Mouse (Mus musculus) midbrain, postnatal 0 days (tissue): ENCODE results near the gene Espn. TPM values are rescaled to one million over a fixed set of nuclear protein-coding genes. Genes with fewer than 3 reads are reported as not detected.

Source experiments
- ATAC-seq: fragments of 200-750 bp; cut with Nextera tagmentation; 2 replicates; pipeline ENCODE4 v1.8.0; 2017; ENCODE audit warnings: moderate number of reproducible peaks, mild to moderate bottlenecking, moderate TSS enrichment, moderate library complexity; ENCODE audit not compliant: low FRiP score
- DNase-seq: peaks from one replicate; pipeline ENCODE4 v3.0.0-alpha.2; 2015; ENCODE audit warnings: low spot score
- H3K27ac ChIP-seq: fragments of 300-500 bp; sonication (generic); 2 replicates; pipeline ENCODE4 v1.5.1; 2014; ENCODE audit warnings: low read depth, mild to moderate bottlenecking, low read length, mixed read lengths
- H3K27me3 ChIP-seq: fragments of 300-500 bp; sonication (generic); 2 replicates; pipeline ENCODE4 v1.6.1; 2014; ENCODE audit warnings: low read length, control low read depth, mixed read lengths; ENCODE audit not compliant: insufficient read depth
- H3K36me3 ChIP-seq: fragments of 300-500 bp; sonication (generic); 2 replicates; pipeline ENCODE4 v1.6.1; 2014; ENCODE audit warnings: low read length, control low read depth, mixed read lengths; ENCODE audit not compliant: insufficient read depth
- H3K4me1 ChIP-seq: fragments of 300-500 bp; sonication (generic); 2 replicates; pipeline ENCODE4 v1.6.1; 2014; ENCODE audit warnings: mild to moderate bottlenecking, control low read depth, antibody characterized with exemption, low read length, mixed read lengths; ENCODE audit not compliant: insufficient read depth
- H3K4me2 ChIP-seq: fragments of 300-500 bp; sonication (generic); 2 replicates; pipeline ENCODE4 v1.6.1; 2014; ENCODE audit warnings: low read depth, mild to moderate bottlenecking, low read length, mixed read lengths; ENCODE audit not compliant: poor library complexity, severe bottlenecking
- H3K4me3 ChIP-seq: fragments of 300-500 bp; sonication (generic); 2 replicates; pipeline ENCODE4 v1.5.1; 2014; ENCODE audit warnings: low read depth, mild to moderate bottlenecking, low read length, moderate library complexity
- H3K9ac ChIP-seq: fragments of 300-500 bp; sonication (generic); replicated peaks from 2 replicates; pipeline ENCODE4 v1.6.1; 2014; ENCODE audit warnings: mild to moderate bottlenecking, low read length, moderate library complexity, mixed read lengths; ENCODE audit not compliant: poor library complexity, severe bottlenecking
- H3K9me3 ChIP-seq: fragments of 300-500 bp; sonication (generic); 2 replicates; pipeline ENCODE4 v1.6.1; 2016; ENCODE audit warnings: low read length, control low read depth
- CTCF ChIP-seq: IDR thresholded peaks from 2 replicates; pipeline ENCODE4 v1.5.1; 2016; ENCODE audit warnings: antibody characterized with exemption, mild to moderate bottlenecking
- WGBS: fragments of 180-500 bp; shearing (Covaris S2); extraction: QIAGEN DNeasy Blood & Tissue Kit; methylation state at CpG from one replicate; pipeline ENCODE4 v1.1.7; 2014; 5-methylcytosine and 5-hydroxymethylcytosine counted together
- polyA plus RNA-seq: library from polyadenylated mRNA; unstranded; fragments of >200 nt; fragmentation: Nextera tagmentation; extraction: Ambion mirVana; gene quantifications from 2 replicates; pipeline ENCODE4 v1.2.1, GENCODE M21; 2015
- total RNA-seq: library from RNA; depleted of rRNA; stranded (reverse); fragments of >200 nt; gene quantifications from 2 replicates; pipeline ENCODE4 v1.2.3, GENCODE M21; 2014

Espn gene
- total and polyA plus RNA-seq, 2 experiments from 2014 or later, result 0.22 to 0.53 TPM

- 68% methylated on average over 6 of the region's 6 CpGs for WGBS
- no peaks in the 10 kb centered on the region for H3K36me3 ChIP-seq
- H3K27me3 ChIP-seq, result no peaks in the 10 kb centered on the region
- H3K9ac ChIP-seq, result peak overlapping the region; percentile 86
- DNase-seq (no peak), ATAC-seq (no peak)
- H3K9me3 ChIP-seq, result no peaks in the 10 kb centered on the region
- peak overlapping the region; percentile 74 for H3K4me2 ChIP-seq
- peaks cover 5% of the 10 kb centered on the region; the same call in 1 of the 2 replicates for H3K4me1 ChIP-seq
- H3K4me3 ChIP-seq, result peak overlapping the region; percentile 85
- no peak for TF ChIP-seq CTCF
- peak overlapping the region; percentile 80 for H3K27ac ChIP-seq
Observed at GRCm38 (mm10) chr4:152177174-152177536, 25.0 kb upstream of the Espn start.

GRCm38 (mm10) chr4:152176638-152177037 lies 24.5 kb upstream of the Espn start:
- no peaks in the 10 kb centered on the region for H3K36me3 ChIP-seq
- no peak overlapping the region for H3K9ac ChIP-seq
- 76% methylated on average over 3 of the region's 3 CpGs for WGBS
- no peak for TF ChIP-seq CTCF
- DNase-seq, result no peak
- H3K4me3 ChIP-seq, result no peak overlapping the region
- H3K9me3 ChIP-seq, result no peaks in the 10 kb centered on the region
- H3K27me3 ChIP-seq, result no peaks in the 10 kb centered on the region
- H3K4me2 ChIP-seq, result no peak overlapping the region
- H3K4me1 ChIP-seq, result peaks cover 5% of the 10 kb centered on the region; the same call in 1 of the 2 replicates
- no peak for ATAC-seq
- no peak overlapping the region for H3K27ac ChIP-seq

GRCm38 (mm10) chr4:152173956-152174355 lies 21.8 kb upstream of the Espn start:
- H3K4me2 ChIP-seq, result no peak overlapping the region
- no peak for TF ChIP-seq CTCF
- no peaks in the 10 kb centered on the region for H3K36me3 ChIP-seq
- H3K4me3 ChIP-seq, result no peak overlapping the region
- no peak for ATAC-seq
- DNase-seq, result no peak
- 87% methylated on average over 9 of the region's 9 CpGs for WGBS
- no peak overlapping the region for H3K9ac ChIP-seq
- H3K4me1 ChIP-seq, result no peaks in the 10 kb centered on the region
- H3K9me3 ChIP-seq, result no peaks in the 10 kb centered on the region
- H3K27ac ChIP-seq, result no peak overlapping the region
- no peaks in the 10 kb centered on the region for H3K27me3 ChIP-seq

GRCm38 (mm10) chr4:152173041-152173440 lies 20.9 kb upstream of the Espn start:
- no peak overlapping the region for H3K27ac ChIP-seq
- H3K4me3 ChIP-seq, result no peak overlapping the region
- H3K9me3 ChIP-seq, result no peaks in the 10 kb centered on the region
- no peak overlapping the region for H3K4me2 ChIP-seq
- H3K4me1 ChIP-seq, result no peaks in the 10 kb centered on the region
- H3K27me3 ChIP-seq, result no peaks in the 10 kb centered on the region
- H3K36me3 ChIP-seq, result no peaks in the 10 kb centered on the region
- no peak overlapping the region for H3K9ac ChIP-seq
- TF ChIP-seq CTCF, result peak; percentile 87
- 3% methylated on average over 5 of the region's 5 CpGs for WGBS
- ATAC-seq, result no peak
- peak; percentile 71 for DNase-seq

DNA sequence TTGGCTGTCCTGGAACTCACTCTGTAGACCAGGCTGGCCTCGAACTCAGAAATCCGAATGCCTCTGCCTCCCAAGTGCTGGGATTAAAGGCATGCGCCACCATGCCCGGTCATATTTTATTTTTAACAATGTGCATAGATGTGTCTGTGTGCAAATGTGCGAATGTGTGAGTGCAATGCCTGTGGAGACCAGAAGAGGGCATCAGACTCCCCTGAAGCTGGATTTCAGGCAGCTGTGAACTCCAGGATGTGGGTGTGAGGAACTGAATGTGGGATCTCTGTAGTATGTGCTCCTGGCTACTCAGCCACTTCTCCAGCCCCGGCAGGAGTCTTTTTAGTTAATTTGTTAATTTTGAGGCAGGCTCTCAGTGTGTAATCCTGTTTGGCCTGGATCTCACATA lies 19.4 kb upstream of the Espn start:
- ATAC-seq, result no peak
- 88% methylated on average over 6 of the region's 6 CpGs for WGBS

DNA sequence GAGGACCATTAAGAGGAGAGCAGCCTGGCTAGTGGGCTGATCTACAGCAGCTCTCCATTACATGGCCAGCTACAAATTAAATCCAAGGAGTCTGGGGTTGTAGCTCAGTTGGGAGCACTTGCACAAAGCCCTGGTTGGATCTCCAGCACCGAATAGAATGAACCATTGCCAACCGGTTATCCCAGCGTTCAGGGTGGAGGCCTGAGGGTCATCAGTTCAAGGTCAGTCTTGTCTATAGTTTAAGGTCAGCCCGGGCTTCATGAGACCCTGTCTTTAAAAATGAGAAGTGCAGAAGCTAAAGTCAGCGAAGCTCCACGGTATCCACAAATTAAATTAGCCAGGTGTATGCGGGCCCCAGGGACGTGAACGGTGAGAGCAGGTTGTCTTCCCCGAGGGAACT lies 18.1 kb upstream of the Espn start:
- Histone ChIP-seq H3K9ac (no peak overlapping the region), H3K27ac (no peak overlapping the region), H3K27me3 (no peaks in the 10 kb centered on the region), H3K36me3 (no peaks in the 10 kb centered on the region), H3K4me1 (no peaks in the 10 kb centered on the region), H3K4me3 (no peak overlapping the region), H3K9me3 (no peaks in the 10 kb centered on the region), H3K4me2 (no peak overlapping the region)
- 85% methylated on average over 10 of the region's 10 CpGs for WGBS
- no peak for TF ChIP-seq CTCF
- no peak for ATAC-seq
- DNase-seq, result no peak

More for the DNA sequence above, 19.4 kb upstream of the Espn start:
- Histone ChIP-seq H3K9me3 (no peaks in the 10 kb centered on the region), H3K27ac (no peak overlapping the region), H3K4me1 (no peaks in the 10 kb centered on the region), H3K4me2 (no peak overlapping the region), H3K4me3 (no peak overlapping the region), H3K27me3 (no peaks in the 10 kb centered on the region), H3K9ac (no peak overlapping the region), H3K36me3 (no peaks in the 10 kb centered on the region)
- peak; percentile 53 for TF ChIP-seq CTCF
- no peak for DNase-seq
